Mouse (Mus musculus) forebrain, embryonic 13.5 days (tissue): ENCODE measurements around the gene Pigl. TPM values are rescaled to one million over a fixed set of nuclear protein-coding genes. Genes with fewer than 3 reads are reported as not detected.
A peak's percentile ranks its signal among the peaks of the same experiment; 100 is the strongest.

Experiments used
- ATAC-seq: fragments of 200-750 bp; cut with Nextera tagmentation; 2 replicates; pipeline ENCODE4 v1.8.0; 2017
- H3K27ac ChIP-seq: fragments of 300-500 bp; sonication (generic); 2 replicates; pipeline ENCODE4 v1.5.1; 2015; ENCODE audit warnings: inconsistent platforms, mild to moderate bottlenecking, moderate library complexity
- H3K27me3 ChIP-seq: fragments of 300-500 bp; sonication (generic); 2 replicates; pipeline ENCODE4 v1.6.1; 2015; ENCODE audit warnings: mild to moderate bottlenecking, inconsistent platforms
- H3K36me3 ChIP-seq: fragments of 300-500 bp; sonication (generic); 2 replicates; pipeline ENCODE4 v1.6.1; 2015; ENCODE audit warnings: mild to moderate bottlenecking, inconsistent platforms; ENCODE audit not compliant: poor library complexity, severe bottlenecking
- H3K4me1 ChIP-seq: fragments of 300-500 bp; sonication (generic); 2 replicates; pipeline ENCODE4 v1.6.1; 2015; ENCODE audit warnings: inconsistent platforms
- H3K4me2 ChIP-seq: fragments of 300-500 bp; sonication (generic); 2 replicates; pipeline ENCODE4 v1.6.1; 2015; ENCODE audit warnings: inconsistent platforms, mild to moderate bottlenecking, moderate library complexity
- H3K4me3 ChIP-seq: fragments of 300-500 bp; sonication (generic); 2 replicates; pipeline ENCODE4 v1.5.1; 2015; ENCODE audit warnings: mild to moderate bottlenecking, inconsistent platforms
- H3K9ac ChIP-seq: fragments of 300-500 bp; sonication (generic); 2 replicates; pipeline ENCODE4 v1.6.1; 2015; ENCODE audit warnings: mild to moderate bottlenecking, inconsistent platforms
- H3K9me3 ChIP-seq: fragments of 300-500 bp; sonication (generic); replicated peaks from 2 replicates; pipeline ENCODE4 v1.6.1; 2016; ENCODE audit warnings: inconsistent platforms
- WGBS: fragments of 180-500 bp; shearing (Covaris S2); methylation state at CpG from one replicate; pipeline ENCODE4 v1.1.7; 2015; 5-methylcytosine and 5-hydroxymethylcytosine counted together
- polyA plus RNA-seq: library from polyadenylated mRNA; unstranded; fragments of >200 nt; fragmentation: Nextera tagmentation; extraction: Ambion mirVana; gene quantifications from 2 replicates; pipeline ENCODE4 v1.2.1, GENCODE M21; 2015

Gene Pigl
- polyA plus RNA-seq, result 6.2 and 7.6 TPM in 2 replicates

- peak within 1 kb of the TSS; percentile 90 for H3K4me2 ChIP-seq
- H3K9me3 ChIP-seq, result no peaks in the 10 kb centered on the region
- no peaks in the 10 kb centered on the region for H3K27me3 ChIP-seq
- H3K4me3 ChIP-seq, result peak within 1 kb of the TSS; percentile 93
- H3K27ac ChIP-seq, result peak within 1 kb of the TSS; percentile 98
- H3K9ac ChIP-seq, result peak within 1 kb of the TSS; percentile 98
- H3K36me3 ChIP-seq, result no peaks in the 10 kb centered on the region
- WGBS, result under 1% methylated on average over 33 of the region's 33 CpGs
- ATAC-seq, result peak; percentile 52
- peaks cover 23% of the 10 kb centered on the region for H3K4me1 ChIP-seq
These were observed at the start of gene Pigl, which contains the start of gene Ncor1 for GRCm38 (mm10) chr11:62458276-62458724. TSS of gene Pigl (plus strand) at chr11:62458460. TSS of gene Ncor1 (minus strand) at chr11:62458541.

GRCm38 (mm10) chr11:62408848-62409247 lies 49.4 kb upstream of the Pigl start:
- Histone ChIP-seq H3K27ac (no peak overlapping the region), H3K4me1 (no peaks in the 10 kb centered on the region), H3K9me3 (no peaks in the 10 kb centered on the region), H3K4me3 (no peak overlapping the region), H3K9ac (no peak overlapping the region), H3K4me2 (no peak overlapping the region), H3K27me3 (no peaks in the 10 kb centered on the region), H3K36me3 (peaks cover 40% of the 10 kb centered on the region)
- WGBS, result 91% methylated on average over 2 of the region's 2 CpGs
- ATAC-seq, result no peak

- Histone ChIP-seq H3K36me3 (peaks cover 45% of the 10 kb centered on the region), H3K27ac (no peak overlapping the region), H3K4me3 (no peak overlapping the region), H3K9me3 (no peaks in the 10 kb centered on the region), H3K4me2 (no peak overlapping the region), H3K9ac (no peak overlapping the region), H3K4me1 (no peaks in the 10 kb centered on the region), H3K27me3 (no peaks in the 10 kb centered on the region)
- 98% methylated on average over 1 of the region's 1 CpGs for WGBS
- no peak for ATAC-seq
These were observed 48.6 kb upstream of the Pigl start for GRCm38 (mm10) chr11:62409611-62410010.

GRCm38 (mm10) chr11:62415026-62415425 lies 43.2 kb upstream of the Pigl start:
- H3K36me3 ChIP-seq, result peaks cover 58% of the 10 kb centered on the region
- H3K4me3 ChIP-seq, result no peak overlapping the region
- H3K27me3 ChIP-seq, result no peaks in the 10 kb centered on the region
- H3K9ac ChIP-seq, result no peak overlapping the region
- WGBS, result 92% methylated on average over 4 of the region's 4 CpGs
- ATAC-seq, result no peak
- no peak overlapping the region for H3K4me2 ChIP-seq
- H3K9me3 ChIP-seq, result no peaks in the 10 kb centered on the region
- no peak overlapping the region for H3K27ac ChIP-seq
- H3K4me1 ChIP-seq, result no peaks in the 10 kb centered on the region

GRCm38 (mm10) chr11:62424525-62424924 lies 33.7 kb upstream of the Pigl start:
- no peak for ATAC-seq
- Histone ChIP-seq H3K4me2 (no peak overlapping the region), H3K9me3 (no peaks in the 10 kb centered on the region)

GRCm38 (mm10) chr11:62426266-62426665 lies 32.0 kb upstream of the Pigl start:
- 86% methylated on average over 5 of the region's 5 CpGs for WGBS
- H3K9me3 ChIP-seq, result no peaks in the 10 kb centered on the region
- H3K27ac ChIP-seq, result no peak overlapping the region
- no peak overlapping the region for H3K4me3 ChIP-seq
- H3K9ac ChIP-seq, result no peak overlapping the region
- peaks cover 47% of the 10 kb centered on the region for H3K36me3 ChIP-seq
- H3K27me3 ChIP-seq, result no peaks in the 10 kb centered on the region
- no peak for ATAC-seq
- H3K4me1 ChIP-seq, result no peaks in the 10 kb centered on the region
- no peak overlapping the region for H3K4me2 ChIP-seq

More at GRCm38 (mm10) chr11:62424525-62424924, 33.7 kb upstream of the Pigl start:
- no peaks in the 10 kb centered on the region for H3K27me3 ChIP-seq
- H3K9ac ChIP-seq, result no peak overlapping the region
- no peak overlapping the region for H3K4me3 ChIP-seq
- peaks cover 43% of the 10 kb centered on the region for H3K36me3 ChIP-seq
- 68% methylated on average over 2 of the region's 2 CpGs for WGBS
- no peaks in the 10 kb centered on the region for H3K4me1 ChIP-seq
- H3K27ac ChIP-seq, result no peak overlapping the region

GRCm38 (mm10) chr11:62427105-62427504 lies 31.2 kb upstream of the Pigl start:
- H3K9ac ChIP-seq, result no peak overlapping the region
- 93% methylated on average over 2 of the region's 3 CpGs for WGBS
- peaks cover 46% of the 10 kb centered on the region for H3K36me3 ChIP-seq
- H3K9me3 ChIP-seq, result no peaks in the 10 kb centered on the region
- no peak overlapping the region for H3K4me3 ChIP-seq
- H3K4me1 ChIP-seq, result no peaks in the 10 kb centered on the region
- H3K27ac ChIP-seq, result no peak overlapping the region
- no peak overlapping the region for H3K4me2 ChIP-seq
- no peaks in the 10 kb centered on the region for H3K27me3 ChIP-seq
- no peak for ATAC-seq

- no peaks in the 10 kb centered on the region for H3K27me3 ChIP-seq
- no peak for ATAC-seq
- H3K9ac ChIP-seq, result no peak overlapping the region
These were observed 26.0 kb upstream of the Pigl start for GRCm38 (mm10) chr11:62432211-62432610.

GRCm38 (mm10) chr11:62440670-62441315 lies 17.5 kb upstream of the Pigl start:
- Histone ChIP-seq H3K4me1 (no peaks in the 10 kb centered on the region), H3K36me3 (peaks cover 30% of the 10 kb centered on the region), H3K4me3 (no peak overlapping the region), H3K4me2 (no peak overlapping the region), H3K27ac (no peak overlapping the region), H3K27me3 (no peaks in the 10 kb centered on the region), H3K9me3 (no peaks in the 10 kb centered on the region), H3K9ac (no peak overlapping the region)
- 93% methylated on average over 9 of the region's 9 CpGs for WGBS
- ATAC-seq, result no peak

More at GRCm38 (mm10) chr11:62432211-62432610, 26.0 kb upstream of the Pigl start:
- Histone ChIP-seq H3K4me3 (no peak overlapping the region), H3K36me3 (peaks cover 49% of the 10 kb centered on the region), H3K4me2 (no peak overlapping the region), H3K27ac (no peak overlapping the region), H3K4me1 (no peaks in the 10 kb centered on the region), H3K9me3 (no peaks in the 10 kb centered on the region)
- 93% methylated on average over 2 of the region's 2 CpGs for WGBS

- 96% methylated on average over 3 of the region's 3 CpGs for WGBS
- no peak overlapping the region for H3K9ac ChIP-seq
- H3K36me3 ChIP-seq, result peaks cover 18% of the 10 kb centered on the region
- H3K4me3 ChIP-seq, result no peak overlapping the region
- no peaks in the 10 kb centered on the region for H3K9me3 ChIP-seq
- no peaks in the 10 kb centered on the region for H3K4me1 ChIP-seq
- no peak overlapping the region for H3K4me2 ChIP-seq
- no peak for ATAC-seq
- no peaks in the 10 kb centered on the region for H3K27me3 ChIP-seq
- H3K27ac ChIP-seq, result no peak overlapping the region
These were observed 12.5 kb upstream of the Pigl start for GRCm38 (mm10) chr11:62445799-62446198.

GRCm38 (mm10) chr11:62448971-62449370 lies 9.3 kb upstream of the Pigl start:
- Histone ChIP-seq H3K4me1 (peaks cover 2% of the 10 kb centered on the region; the same call in 1 of the 2 replicates), H3K36me3 (peaks cover 21% of the 10 kb centered on the region), H3K9me3 (no peaks in the 10 kb centered on the region), H3K9ac (no peak overlapping the region), H3K27me3 (no peaks in the 10 kb centered on the region), H3K4me3 (no peak overlapping the region), H3K4me2 (no peak overlapping the region), H3K27ac (no peak overlapping the region)
- 89% methylated on average over 6 of the region's 6 CpGs for WGBS
- ATAC-seq, result no peak

GRCm38 (mm10) chr11:62455193-62455592 lies 3.1 kb upstream of the Pigl start:
- WGBS, result 70% methylated on average over 1 of the region's 1 CpGs
- H3K27ac ChIP-seq, result no peak overlapping the region
- H3K27me3 ChIP-seq, result no peaks in the 10 kb centered on the region
- 0 out of 2 replicates have a peak, but pooled peaks cover 5% of the 10 kb centered on the region for H3K36me3 ChIP-seq
- peak overlapping the region; percentile 93 for H3K4me3 ChIP-seq
- H3K4me2 ChIP-seq, result peak overlapping the region; percentile 90
- no peak overlapping the region for H3K9ac ChIP-seq
- H3K9me3 ChIP-seq, result no peaks in the 10 kb centered on the region
- H3K4me1 ChIP-seq, result peaks cover 23% of the 10 kb centered on the region
- no peak for ATAC-seq
